Mouse (Mus musculus) liver, embryonic 12.5 days (tissue): ENCODE results near the gene 1700003F12Rik. TPM values are rescaled to one million over a fixed set of nuclear protein-coding genes. Genes with fewer than 3 reads are reported as not detected.

Experiments used
- ATAC-seq: fragments of 200-750 bp; cut with Nextera tagmentation; 2 replicates; pipeline ENCODE4 v1.8.0; 2017; ENCODE audit warnings: moderate number of reproducible peaks, mild to moderate bottlenecking, moderate library complexity
- H3K27ac ChIP-seq: fragments of 300-500 bp; sonication (generic); 2 replicates; pipeline ENCODE4 v1.5.1; 2016; ENCODE audit warnings: mild to moderate bottlenecking
- H3K27me3 ChIP-seq: fragments of 300-500 bp; sonication (generic); replicated peaks from 2 replicates; pipeline ENCODE4 v1.6.1; 2016; ENCODE audit warnings: mild to moderate bottlenecking, moderate library complexity
- H3K36me3 ChIP-seq: fragments of 300-500 bp; sonication (generic); 2 replicates; pipeline ENCODE4 v1.6.1; 2016; ENCODE audit warnings: mild to moderate bottlenecking, moderate library complexity
- H3K4me1 ChIP-seq: fragments of 300-500 bp; sonication (generic); 2 replicates; pipeline ENCODE4 v1.6.1; 2016
- H3K4me2 ChIP-seq: fragments of 300-500 bp; sonication (generic); 2 replicates; pipeline ENCODE4 v1.6.1; 2016; ENCODE audit warnings: mild to moderate bottlenecking, moderate library complexity
- H3K4me3 ChIP-seq: fragments of 300-500 bp; sonication (generic); 2 replicates; pipeline ENCODE4 v1.5.1; 2016; ENCODE audit warnings: mild to moderate bottlenecking, moderate library complexity
- H3K9ac ChIP-seq: fragments of 300-500 bp; sonication (generic); 2 replicates; pipeline ENCODE4 v1.6.1; 2016; ENCODE audit warnings: mild to moderate bottlenecking, moderate library complexity
- H3K9me3 ChIP-seq: fragments of 300-500 bp; sonication (generic); replicated peaks from 2 replicates; pipeline ENCODE4 v1.6.1; 2016; ENCODE audit warnings: mild to moderate bottlenecking, moderate library complexity
- WGBS: fragments of 180-500 bp; shearing (Covaris S2); methylation state at CpG from one replicate; pipeline ENCODE4 v1.1.7; 2016; ENCODE audit not compliant: insufficient replicate concordance; 5-methylcytosine and 5-hydroxymethylcytosine counted together
- polyA plus RNA-seq: library from polyadenylated mRNA; unstranded; fragments of >200 nt; fragmentation: Nextera tagmentation; extraction: Ambion mirVana; gene quantifications from 2 replicates; pipeline ENCODE4 v1.2.1, GENCODE M21; 2016

The 1700003F12Rik gene
- polyA plus RNA-seq, 1 experiment from 2014 or later = 1.5 TPM

DNA sequence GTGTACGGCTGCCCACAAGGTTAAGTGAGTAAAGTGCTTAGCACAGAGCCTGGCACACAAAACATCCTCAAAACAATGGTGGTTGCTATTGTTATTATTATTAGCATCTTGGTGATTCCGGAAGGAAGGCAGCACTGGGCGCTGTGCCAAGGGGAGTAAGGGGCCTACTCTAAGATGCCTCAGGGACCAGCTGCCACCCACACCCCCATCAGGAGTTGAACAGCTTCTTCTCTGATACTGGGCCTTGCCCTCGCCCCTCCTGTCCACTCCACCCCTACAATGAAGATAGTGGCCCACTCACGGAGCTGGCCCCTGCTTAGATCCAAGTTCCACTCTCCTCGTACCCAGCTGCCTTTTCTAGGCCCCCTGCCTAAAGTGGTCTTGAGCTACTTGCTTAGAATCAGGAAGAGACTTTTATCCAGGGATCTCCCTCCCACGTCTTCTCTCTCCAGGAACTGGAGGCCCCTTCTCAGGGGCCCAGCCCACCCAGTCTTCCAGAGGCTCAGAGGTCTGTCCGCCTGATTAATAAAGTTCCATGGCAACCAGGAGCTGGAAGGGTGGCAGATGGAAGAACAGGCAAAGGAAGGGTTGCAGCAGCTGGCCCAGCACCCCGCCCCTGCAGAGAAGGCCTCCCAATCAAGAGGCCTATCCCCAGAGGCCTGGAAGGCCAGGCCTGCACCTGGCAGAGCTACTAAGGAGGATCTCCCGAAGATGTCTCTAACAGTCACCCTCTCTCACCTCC is 21.6 kb downstream of the 1700003F12Rik start:
- ATAC-seq = no peak
- Histone ChIP-seq H3K4me1 (peaks cover 63% of the 10 kb centered on the region), H3K27ac (peak overlapping the region; percentile 91), H3K9me3 (no peaks in the 10 kb centered on the region), H3K4me3 (peak overlapping the region; percentile 86), H3K4me2 (peak overlapping the region; percentile 81), H3K36me3 (peaks cover 31% of the 10 kb centered on the region), H3K27me3 (no peaks in the 10 kb centered on the region), H3K9ac (peak overlapping the region; percentile 87)
- 17% methylated on average over 10 of the region's 10 CpGs for WGBS

DNA sequence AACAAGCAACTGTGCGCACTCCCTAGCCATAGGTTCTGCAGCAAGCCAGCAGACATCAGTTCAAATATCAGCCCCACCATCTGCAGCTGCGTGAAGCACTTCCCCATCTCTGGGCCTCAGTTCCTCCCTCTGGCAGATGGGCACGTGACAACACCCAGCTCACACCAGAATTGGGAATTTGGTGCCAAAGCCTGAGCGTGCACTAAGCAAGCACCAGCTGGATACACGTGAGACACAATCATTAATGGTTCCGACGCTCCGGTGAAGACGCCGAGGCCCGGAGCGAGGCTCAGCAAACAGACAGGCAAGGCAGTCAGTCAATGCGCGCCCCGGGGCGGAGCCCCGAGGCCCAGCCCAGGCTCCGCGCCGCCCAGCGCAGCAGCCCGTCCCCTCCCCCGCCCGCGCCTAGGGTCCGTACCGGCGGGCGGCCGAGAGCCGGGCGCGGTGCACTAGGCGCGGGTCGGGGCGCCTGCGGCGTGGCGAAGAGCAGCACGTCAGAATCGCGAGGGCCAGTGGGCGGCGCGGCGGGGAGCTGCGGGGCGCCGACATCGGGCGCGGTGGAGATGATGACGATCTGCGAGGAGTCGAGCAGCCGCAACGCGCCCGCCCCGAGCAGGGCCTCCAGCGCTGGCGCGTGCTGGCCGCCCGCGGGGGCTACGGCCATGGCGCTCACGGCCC is 22.3 kb downstream of the 1700003F12Rik start:
- H3K27me3 ChIP-seq = no peaks in the 10 kb centered on the region
- peaks cover 63% of the 10 kb centered on the region for H3K4me1 ChIP-seq
- H3K4me3 ChIP-seq = peak overlapping the region; percentile 86
- peak overlapping the region; percentile 81 for H3K4me2 ChIP-seq
- WGBS = under 1% methylated on average over 53 of the region's 70 CpGs
- peaks cover 24% of the 10 kb centered on the region for H3K36me3 ChIP-seq
- peak; percentile 80 for ATAC-seq
- peak overlapping the region; percentile 91 for H3K27ac ChIP-seq
- H3K9ac ChIP-seq = peak overlapping the region; percentile 87
- H3K9me3 ChIP-seq = no peaks in the 10 kb centered on the region

DNA sequence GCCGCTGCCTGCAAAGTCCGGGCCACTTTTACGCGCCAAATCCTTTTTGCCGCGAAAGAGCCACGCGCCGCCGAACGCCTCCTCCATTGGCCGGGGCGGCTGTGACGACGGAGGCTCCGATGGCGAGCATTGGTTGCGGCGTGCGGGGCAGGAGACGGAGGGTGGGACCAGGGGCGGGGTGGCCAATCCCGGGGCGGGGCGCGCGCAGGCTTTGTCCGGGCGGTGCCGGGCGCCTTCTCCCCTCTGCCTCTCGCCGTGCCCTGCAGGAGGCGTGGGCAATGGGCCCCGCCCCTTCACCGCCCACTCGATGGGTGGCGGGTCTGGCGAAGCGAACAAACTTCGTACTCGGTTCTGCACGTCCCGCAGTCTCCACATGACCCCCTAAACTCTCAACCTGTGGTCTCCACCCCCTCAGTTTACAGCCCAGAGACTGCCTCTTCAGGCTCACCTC is 23.0 kb downstream of the 1700003F12Rik start, which contains the start of gene E2f1:
E2f1 (minus strand) TSS at position 57 of the 451 bp plus-strand sequence.
- peak within 1 kb of the TSS; percentile 81 for H3K4me2 ChIP-seq
- peaks cover 61% of the 10 kb centered on the region for H3K4me1 ChIP-seq
- no peaks in the 10 kb centered on the region for H3K27me3 ChIP-seq
- H3K9ac ChIP-seq = peak within 1 kb of the TSS; percentile 87
- 0% methylated on average over 43 of the region's 44 CpGs for WGBS
- H3K9me3 ChIP-seq = no peaks in the 10 kb centered on the region
- peak within 1 kb of the TSS; percentile 86 for H3K4me3 ChIP-seq
- peak; percentile 96 for ATAC-seq
- peaks cover 18% of the 10 kb centered on the region for H3K36me3 ChIP-seq
- H3K27ac ChIP-seq = peak within 1 kb of the TSS; percentile 91

DNA sequence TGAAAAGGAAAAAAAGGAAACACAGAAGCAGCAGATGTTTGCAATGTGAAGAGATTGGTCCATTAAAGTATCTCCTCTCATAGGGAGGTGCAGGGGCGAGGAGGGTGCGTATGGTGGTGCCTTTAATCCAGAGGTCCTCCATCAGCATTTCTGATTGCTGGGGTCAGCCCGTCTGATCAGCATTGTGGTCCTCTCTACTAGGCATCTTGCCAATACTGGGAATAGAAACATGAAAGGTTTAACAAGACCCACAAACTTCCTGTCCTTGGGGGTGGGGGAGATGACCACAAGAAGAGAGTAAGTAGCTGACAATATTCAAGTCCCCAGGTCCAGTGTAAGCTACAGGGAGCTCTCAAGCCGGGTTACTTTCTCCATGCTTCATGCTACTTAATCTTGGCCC is 23.8 kb downstream of the 1700003F12Rik start:
- no peaks in the 10 kb centered on the region for H3K9me3 ChIP-seq
- H3K4me2 ChIP-seq = peak overlapping the region; percentile 81
- no peak for ATAC-seq
- H3K27ac ChIP-seq = peak overlapping the region; percentile 62
- H3K4me3 ChIP-seq = peak overlapping the region; percentile 86
- H3K36me3 ChIP-seq = peaks cover 10% of the 10 kb centered on the region; the same call in 1 of the 2 replicates
- H3K27me3 ChIP-seq = no peaks in the 10 kb centered on the region
- 35% methylated on average over 4 of the region's 4 CpGs for WGBS
- peaks cover 52% of the 10 kb centered on the region for H3K4me1 ChIP-seq
- H3K9ac ChIP-seq = peak overlapping the region; percentile 68

DNA sequence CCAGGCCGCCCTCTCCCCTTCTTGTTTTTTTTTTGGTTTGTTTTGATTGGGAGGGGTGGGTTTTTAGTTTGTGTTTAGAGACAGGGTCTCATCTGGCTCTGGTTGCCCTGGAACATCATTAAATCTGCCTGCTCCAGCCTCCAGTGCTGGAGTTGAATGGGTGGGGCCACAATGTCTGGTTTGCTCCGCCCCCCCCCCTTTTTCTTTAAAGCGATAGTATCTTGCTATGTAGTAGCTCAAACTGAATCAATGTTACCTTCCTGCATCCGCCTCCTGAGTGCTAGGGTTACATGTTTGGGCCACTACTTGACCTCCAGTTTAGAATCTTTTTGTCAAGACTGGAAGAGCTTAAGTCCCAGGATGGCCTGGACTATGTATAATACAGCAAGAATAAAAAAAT is 24.4 kb downstream of the 1700003F12Rik start:
- Histone ChIP-seq H3K36me3 (peaks cover 4% of the 10 kb centered on the region; the same call in 1 of the 2 replicates), H3K4me3 (no peak overlapping the region), H3K27me3 (no peaks in the 10 kb centered on the region), H3K4me1 (peaks cover 48% of the 10 kb centered on the region), H3K9ac (peak overlapping the region; percentile 68; the same call in 1 of the 2 replicates), H3K27ac (0 out of 2 replicates have a peak overlapping the region, but pooled peaks have one; percentile 62), H3K4me2 (peak overlapping the region; percentile 81; the same call in 1 of the 2 replicates), H3K9me3 (no peaks in the 10 kb centered on the region)
- 46% methylated on average over 4 of the region's 4 CpGs for WGBS
- ATAC-seq = no peak

DNA sequence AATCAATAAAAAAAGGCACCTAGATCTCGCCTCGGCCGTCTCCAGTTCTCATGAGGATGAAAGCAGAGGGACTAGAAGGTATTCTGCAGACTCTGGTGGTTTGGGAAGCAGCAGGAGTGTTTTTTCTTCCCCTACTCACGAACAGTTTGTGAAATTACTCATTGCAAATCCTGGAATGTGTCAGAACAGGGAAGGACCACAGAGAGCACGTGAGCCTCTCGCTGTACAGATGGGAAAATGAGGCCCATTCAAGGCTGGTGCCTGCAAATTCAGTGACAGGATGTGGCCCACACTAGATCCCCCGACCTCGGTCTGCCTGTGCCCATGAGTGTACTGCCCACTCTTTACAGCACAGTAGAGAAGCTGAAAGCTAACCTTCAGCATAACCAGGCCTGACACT is 25.1 kb downstream of the 1700003F12Rik start:
- H3K27me3 ChIP-seq = no peaks in the 10 kb centered on the region
- 0 out of 2 replicates have a peak, but pooled peaks cover 4% of the 10 kb centered on the region for H3K36me3 ChIP-seq
- H3K4me3 ChIP-seq = no peak overlapping the region
- no peaks in the 10 kb centered on the region for H3K9me3 ChIP-seq
- WGBS = 65% methylated on average over 8 of the region's 8 CpGs
- no peak for ATAC-seq
- no peak overlapping the region for H3K27ac ChIP-seq
- no peak overlapping the region for H3K9ac ChIP-seq
- no peak overlapping the region for H3K4me2 ChIP-seq
- H3K4me1 ChIP-seq = peaks cover 44% of the 10 kb centered on the region

DNA sequence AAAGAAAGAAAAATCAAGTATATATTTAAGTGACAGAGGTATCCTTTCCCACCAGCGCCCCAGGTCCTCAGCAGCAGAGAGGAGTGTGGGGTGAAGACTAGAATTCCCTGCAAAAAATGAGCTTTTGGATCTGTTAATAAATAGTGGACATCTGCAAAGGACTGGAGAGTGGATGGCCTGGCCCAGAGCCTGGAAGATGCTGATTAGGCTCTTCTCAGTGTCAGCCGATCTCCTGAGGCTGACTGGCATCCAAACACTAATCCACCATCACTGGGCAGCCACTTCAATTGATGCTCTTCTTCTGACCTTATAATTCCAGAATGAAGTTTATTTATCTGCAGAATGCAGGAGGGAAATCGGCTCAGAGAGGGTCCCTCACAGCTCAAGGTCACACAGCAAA is 26.1 kb downstream of the 1700003F12Rik start:
- H3K9me3 ChIP-seq = no peaks in the 10 kb centered on the region
- H3K36me3 ChIP-seq = 0 out of 2 replicates have a peak, but pooled peaks cover under 1% of the 10 kb centered on the region
- no peak overlapping the region for H3K27ac ChIP-seq
- no peak overlapping the region for H3K9ac ChIP-seq
- H3K27me3 ChIP-seq = no peaks in the 10 kb centered on the region
- no peak overlapping the region for H3K4me2 ChIP-seq
- WGBS = 73% methylated on average over 3 of the region's 3 CpGs
- peaks cover 34% of the 10 kb centered on the region for H3K4me1 ChIP-seq
- ATAC-seq = no peak
- H3K4me3 ChIP-seq = no peak overlapping the region

DNA sequence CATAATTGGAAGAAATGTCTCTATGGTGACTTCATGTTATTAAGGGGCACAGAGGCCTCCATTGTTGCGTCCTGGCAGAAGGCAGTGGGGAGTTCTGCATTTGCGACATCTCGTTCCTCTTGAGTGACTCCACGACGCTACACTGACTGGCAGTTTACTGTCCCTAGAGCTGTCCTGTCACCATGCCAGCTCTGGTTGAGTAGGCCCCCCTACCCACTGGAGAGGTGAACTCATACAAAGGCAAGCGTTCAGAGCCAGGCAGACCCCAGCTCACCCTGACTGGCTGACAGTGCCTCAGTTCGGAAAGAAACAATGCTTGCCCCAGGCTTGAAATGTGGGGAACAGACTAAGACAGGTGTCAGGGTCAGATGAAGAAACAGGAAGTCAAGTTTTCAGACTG is 27.4 kb downstream of the 1700003F12Rik start:
- no peak for ATAC-seq
- H3K27ac ChIP-seq = no peak overlapping the region
- no peak overlapping the region for H3K4me3 ChIP-seq
- no peak overlapping the region for H3K4me2 ChIP-seq
- no peaks in the 10 kb centered on the region for H3K36me3 ChIP-seq
- H3K9ac ChIP-seq = no peak overlapping the region
- H3K27me3 ChIP-seq = no peaks in the 10 kb centered on the region
- H3K9me3 ChIP-seq = no peaks in the 10 kb centered on the region
- peaks cover 23% of the 10 kb centered on the region for H3K4me1 ChIP-seq
- 51% methylated on average over 7 of the region's 7 CpGs for WGBS

DNA sequence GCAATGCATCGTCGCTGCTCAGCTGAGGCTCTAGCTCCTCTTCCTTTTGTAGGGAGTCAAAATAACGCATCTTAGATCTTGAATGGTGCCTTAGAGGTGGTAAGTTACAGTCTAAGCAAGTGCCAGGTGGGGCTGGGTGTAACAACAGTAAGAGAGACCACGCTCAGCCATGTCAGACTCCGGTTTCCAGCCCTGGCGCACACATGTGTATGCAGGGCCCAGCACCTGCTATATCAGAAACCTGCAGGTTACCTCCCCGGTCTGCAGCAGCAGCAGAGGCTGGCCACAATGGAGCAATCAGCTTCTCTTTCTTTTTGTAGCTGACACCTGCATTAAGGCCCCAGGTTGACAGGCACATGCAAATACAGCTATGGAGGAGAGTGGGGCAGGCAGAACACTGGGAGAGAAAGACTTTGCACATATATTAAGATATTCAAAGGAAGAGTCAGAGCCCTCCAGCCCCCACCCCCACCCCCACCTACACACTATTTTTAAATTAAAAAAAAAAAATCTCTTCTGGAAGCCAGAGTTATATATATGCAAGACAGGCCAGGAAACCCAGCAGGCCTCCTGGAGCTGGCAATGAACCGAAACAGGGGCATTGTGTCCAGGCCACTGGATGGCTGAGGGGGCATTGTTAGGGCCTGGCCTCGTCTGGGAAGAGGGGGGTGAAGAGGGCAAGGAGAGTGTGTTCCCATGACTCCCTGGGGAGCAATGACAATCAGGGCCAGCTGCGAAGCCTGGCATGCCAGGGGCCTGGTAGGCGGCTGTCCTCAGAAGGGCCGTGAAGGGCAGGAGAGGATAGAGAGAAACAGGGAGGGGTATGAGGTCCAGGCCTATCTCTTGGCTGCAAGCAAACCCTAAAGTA is 30.2 kb downstream of the 1700003F12Rik start:
- Histone ChIP-seq H3K4me2 (no peak overlapping the region), H3K9me3 (no peaks in the 10 kb centered on the region), H3K9ac (no peak overlapping the region), H3K27me3 (no peaks in the 10 kb centered on the region), H3K4me1 (0 out of 2 replicates have a peak, but pooled peaks cover 5% of the 10 kb centered on the region), H3K4me3 (no peak overlapping the region), H3K27ac (no peak overlapping the region), H3K36me3 (no peaks in the 10 kb centered on the region)
- ATAC-seq = no peak
- WGBS = 66% methylated on average over 12 of the region's 12 CpGs

DNA sequence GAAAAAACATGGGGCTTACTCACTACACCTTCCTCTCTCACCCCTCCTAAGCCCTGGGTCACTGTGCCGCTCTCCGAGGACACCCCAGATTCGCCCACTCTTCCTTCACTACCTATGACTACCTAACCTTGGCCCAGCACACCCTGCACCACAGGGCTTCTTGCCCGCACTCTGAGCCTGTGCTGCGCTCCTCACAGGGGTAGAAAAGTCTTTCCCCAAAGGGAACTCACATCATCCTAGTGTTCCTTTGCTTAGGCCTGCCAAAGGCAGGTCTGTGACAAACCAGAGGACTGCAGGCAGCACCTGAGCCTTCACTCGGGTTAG is 30.8 kb downstream of the 1700003F12Rik start:
- H3K27ac ChIP-seq = no peak overlapping the region
- H3K4me3 ChIP-seq = no peak overlapping the region
- H3K36me3 ChIP-seq = no peaks in the 10 kb centered on the region
- peaks cover 9% of the 10 kb centered on the region; the same call in 1 of the 2 replicates for H3K4me1 ChIP-seq
- H3K4me2 ChIP-seq = no peak overlapping the region
- no peaks in the 10 kb centered on the region for H3K27me3 ChIP-seq
- no peak overlapping the region for H3K9ac ChIP-seq
- no peaks in the 10 kb centered on the region for H3K9me3 ChIP-seq
- ATAC-seq = no peak
- 81% methylated on average over 6 of the region's 6 CpGs for WGBS

DNA sequence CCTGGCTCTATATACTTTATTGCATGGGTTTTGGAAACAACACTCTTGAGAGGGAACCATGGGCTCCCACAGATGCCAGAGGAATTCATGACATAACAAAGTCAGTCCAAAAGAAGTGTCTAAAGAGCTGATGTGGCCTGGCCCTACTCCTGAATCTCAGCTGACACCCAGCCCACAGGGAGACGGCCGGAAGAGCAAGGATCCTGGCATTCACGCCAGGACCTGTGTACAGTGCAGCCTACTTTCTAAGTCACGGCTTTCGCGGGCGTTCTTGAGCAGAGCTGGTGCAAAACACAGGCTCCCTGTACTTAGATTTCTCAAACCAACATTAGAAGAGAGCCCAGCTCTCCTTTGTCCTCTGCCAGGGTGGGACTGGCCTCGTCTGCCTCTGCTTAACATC is 33.7 kb downstream of the 1700003F12Rik start:
- Histone ChIP-seq H3K9ac (no peak overlapping the region), H3K27me3 (0 out of 2 replicates have a peak, but pooled peaks cover 4% of the 10 kb centered on the region), H3K9me3 (no peaks in the 10 kb centered on the region), H3K4me2 (no peak overlapping the region), H3K4me1 (peaks cover 33% of the 10 kb centered on the region), H3K27ac (no peak overlapping the region), H3K36me3 (no peaks in the 10 kb centered on the region), H3K4me3 (no peak overlapping the region)
- no peak for ATAC-seq
- 84% methylated on average over 8 of the region's 8 CpGs for WGBS
